Mouse (Mus musculus): ENCODE results near the gene Timm10.
"Not testable (repeated sequence)": the region's sequence is repeated elsewhere in the genome, so short reads cannot be mapped to it uniquely, and the experiment has no call there.

The Timm10 gene

DNA sequence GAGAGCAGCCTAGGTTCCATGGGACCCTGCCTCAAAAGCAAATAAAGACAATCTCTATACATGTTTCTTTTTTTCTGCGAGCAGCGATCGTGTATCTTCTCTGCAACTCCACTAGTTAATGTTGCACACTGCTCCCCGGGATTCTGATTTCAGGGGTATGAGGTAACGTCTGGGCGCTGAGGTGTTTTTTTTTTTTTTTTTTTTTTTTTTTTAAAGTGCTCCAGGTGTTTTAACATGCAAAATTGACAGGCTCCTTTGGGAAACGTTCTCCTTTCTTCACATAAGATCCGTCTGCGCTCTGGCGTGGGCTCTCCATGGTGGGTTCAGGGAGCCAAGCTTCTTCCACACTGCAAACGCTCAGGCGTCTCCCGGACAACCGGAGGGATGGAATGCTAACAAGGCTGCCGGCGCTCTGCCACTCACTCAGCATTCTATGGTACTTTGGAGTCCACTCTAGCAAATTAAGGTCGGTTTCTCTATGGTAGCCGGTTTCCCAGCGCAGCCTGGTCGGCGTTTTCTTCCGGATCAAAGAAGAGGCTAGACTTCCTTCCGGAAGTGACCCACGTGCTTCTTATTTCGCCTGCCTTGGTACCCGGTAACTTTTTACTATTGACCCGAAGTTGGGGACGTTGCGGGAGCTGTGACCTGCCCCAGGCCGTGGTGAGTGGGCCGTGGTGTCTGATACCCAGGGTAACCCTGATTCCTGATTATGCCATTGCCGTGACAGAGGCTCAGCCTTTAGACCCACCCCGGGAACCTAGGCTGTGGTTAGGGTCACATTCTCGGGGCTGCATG lies at the start of gene Timm10:
Timm10 (plus strand) TSS at position 510 of the 795 bp plus-strand sequence.
- peak; percentile 88 to 90 for DNase-seq

DNA sequence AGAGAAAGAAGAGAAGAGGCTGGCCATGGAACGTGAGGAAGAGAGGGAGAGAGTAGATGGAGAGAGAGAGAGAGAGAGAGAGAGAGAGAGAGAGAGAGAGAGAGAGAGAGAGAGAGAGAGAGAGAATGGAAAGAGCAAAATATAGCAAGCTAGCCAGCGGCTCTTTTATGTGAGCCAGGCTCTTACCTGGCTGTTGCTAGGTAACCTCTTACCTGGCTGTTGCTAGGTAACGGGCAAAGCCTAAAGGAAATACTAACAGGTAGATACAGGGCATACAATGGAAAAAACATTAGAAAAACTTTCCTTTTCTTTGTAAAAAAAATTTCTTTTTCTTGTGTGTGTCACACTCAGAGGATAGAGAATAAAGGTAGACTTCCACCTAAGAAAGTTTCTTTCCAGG lies 49.1 kb upstream of the Timm10 start:
- no peak for DNase-seq

DNA sequence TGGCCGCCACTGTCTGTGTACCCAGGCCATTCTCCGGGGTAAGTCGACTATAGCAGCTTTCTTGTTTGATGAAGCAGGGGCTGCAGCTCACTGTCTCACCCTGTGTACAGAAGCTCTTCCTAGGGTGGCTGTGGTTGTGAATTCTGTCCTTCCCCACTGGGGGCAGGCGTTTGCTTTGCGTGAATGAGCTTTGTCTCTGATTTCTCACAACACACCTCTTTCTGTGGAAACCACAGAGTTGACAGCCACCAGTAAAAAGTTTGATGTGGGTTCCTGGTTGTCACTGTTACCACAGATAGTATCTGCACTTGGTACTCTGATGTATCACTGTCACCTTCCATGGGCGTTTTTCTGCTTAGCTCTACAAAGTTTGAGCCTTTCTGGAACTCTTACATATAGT lies 47.6 kb upstream of the Timm10 start:
- DNase-seq: peak in 1 of 2 experiments; percentile 15

DNA sequence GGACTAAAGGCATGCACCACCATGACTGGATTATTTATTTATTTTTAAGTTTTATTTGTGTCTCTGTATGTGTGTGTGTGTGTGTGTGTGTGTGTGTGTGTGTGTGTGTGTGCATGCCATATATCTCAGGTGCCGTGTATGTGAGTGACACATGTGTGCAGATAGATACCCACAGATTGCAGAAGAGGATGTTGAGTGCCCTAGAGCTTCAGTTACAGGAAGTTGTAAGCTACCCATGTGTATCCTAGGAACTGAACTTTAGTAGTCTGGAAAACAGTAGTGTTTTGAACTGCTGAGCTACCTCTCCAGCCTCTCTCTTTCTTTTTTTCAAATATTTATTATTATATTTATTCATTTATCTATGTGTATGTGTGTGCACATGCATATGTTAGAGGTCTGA lies 43.5 kb upstream of the Timm10 start:
- no peak for DNase-seq

DNA sequence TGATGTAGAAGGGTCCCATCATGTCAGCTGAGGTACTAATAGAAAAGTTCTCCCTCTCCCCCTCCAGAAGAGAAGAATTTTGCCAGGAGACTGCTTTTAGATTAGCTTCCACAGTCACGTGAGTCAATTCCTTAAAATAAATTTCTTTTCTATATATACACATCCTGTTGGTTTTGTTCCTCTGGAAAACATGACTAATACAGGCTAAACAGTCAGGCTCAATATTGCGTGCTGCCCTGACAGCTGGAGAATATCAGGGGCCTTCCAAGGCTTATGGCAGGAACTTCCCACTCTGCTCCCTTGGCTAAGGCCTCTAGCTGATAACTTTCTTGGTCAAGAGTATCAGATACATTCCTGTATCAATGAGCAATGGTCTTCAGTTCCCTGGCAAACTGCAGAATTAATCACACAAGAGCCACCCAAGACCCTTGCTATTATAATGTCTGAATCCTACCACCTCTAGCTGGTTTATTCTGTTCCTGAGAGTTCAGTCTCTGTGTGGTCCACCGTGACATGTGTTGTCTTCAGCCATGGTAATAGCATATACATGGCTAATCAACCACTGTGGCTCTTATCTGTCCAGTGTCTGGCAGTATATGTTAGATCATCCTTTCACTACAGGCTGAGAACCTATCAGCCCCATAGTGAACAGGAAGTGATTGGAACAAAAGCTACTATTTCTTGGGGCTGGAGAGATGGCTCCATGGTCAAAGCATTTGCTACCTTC lies 42.8 kb upstream of the Timm10 start:
- no peak for DNase-seq

DNA sequence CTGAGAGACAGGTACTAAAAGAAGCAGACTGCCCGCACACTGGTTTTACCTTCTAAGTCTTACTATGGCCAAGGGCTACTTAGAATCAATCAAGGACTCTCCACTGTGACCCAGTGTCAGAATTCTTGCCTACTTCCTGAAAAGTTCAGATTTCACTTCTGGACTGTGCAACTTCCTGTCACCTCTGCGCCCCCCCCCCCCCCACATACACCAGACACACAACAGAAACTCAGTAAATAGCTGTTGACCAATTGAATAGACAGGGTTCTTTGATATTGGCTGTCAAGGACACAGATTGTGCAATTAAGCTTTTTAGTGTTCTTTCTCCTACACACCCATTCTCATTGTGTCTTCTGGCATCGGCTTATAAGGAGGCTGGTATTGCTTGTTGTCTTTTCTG lies 38.5 kb upstream of the Timm10 start:
- no peak for DNase-seq

DNA sequence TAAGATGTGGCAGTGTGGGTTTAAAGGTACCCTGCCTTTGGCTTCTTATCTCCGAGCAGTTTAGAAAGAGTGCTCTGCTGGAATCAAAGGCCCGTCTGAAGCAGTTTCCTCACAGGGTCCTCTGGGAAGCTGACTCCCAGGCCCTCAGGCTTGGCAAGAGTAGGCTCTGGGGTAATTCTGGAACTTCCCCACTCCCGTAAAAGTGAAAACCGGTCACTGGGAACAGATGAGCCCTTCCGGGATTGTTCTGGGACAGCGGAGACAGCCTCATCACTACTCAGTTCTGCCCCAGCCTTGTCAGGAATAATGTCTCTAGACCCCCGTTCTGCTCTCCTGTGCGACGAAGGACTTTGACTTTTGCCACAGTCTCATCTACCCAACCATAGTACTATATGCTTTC lies 36.4 kb upstream of the Timm10 start:
- DNase-seq: no peak

DNA sequence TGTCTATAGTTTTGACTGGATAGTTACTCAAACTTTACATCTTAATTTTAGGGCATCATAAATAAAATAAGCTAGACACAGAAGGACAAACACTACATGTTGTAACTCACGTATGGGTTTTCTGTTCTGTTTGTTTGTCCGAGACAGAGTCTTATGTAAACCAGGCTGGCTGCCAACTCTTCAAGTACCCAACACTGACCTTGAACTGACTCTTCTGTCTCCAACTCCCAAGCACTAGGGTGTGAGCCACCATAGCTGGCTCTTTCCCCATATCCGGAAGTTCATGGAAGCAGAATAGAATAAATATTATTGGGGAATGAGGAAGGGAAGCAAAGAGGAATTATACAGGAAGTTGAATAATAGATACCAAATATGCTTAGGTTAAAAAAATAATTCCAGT lies 34.3 kb upstream of the Timm10 start:
- no peak for DNase-seq

DNA sequence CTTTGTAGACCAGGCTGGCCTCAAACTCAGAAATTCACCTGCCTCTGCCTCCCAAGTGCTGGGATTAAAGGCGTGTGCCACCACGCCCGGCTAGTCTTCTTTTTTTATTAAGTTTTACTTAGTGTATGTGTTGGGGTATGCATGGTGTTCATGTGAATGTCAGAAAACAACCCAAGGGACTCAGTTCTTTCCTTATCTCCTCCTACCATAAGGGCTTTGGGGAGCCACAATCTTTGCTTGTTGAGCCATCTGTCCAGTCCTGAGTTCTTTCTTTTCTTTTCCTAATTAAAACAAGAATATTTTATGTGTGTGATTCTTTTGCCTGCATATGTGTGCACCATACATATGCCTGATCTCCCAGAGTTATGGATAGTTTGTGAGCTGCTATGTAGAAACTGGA lies 33.6 kb upstream of the Timm10 start:
- DNase-seq: no peak

DNA sequence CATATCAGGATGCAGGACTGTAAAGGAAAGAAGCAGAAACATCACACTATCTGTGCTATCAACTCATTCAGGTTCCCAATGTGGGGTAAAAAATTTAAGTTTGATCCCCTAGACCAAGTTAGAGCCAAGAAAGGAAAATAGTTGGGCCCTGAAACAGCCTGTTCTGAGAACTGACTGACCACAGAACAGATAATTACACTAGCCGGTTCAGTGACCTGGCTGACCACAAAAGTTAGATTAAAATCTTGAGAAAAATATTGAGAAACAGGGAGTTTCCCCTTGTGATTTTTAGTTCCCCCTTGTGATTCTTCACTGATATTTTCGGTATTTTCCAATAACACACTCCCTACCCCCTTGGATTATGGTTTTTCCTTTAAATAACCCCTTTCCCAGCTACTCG lies 32.9 kb upstream of the Timm10 start:
- no peak for DNase-seq

DNA sequence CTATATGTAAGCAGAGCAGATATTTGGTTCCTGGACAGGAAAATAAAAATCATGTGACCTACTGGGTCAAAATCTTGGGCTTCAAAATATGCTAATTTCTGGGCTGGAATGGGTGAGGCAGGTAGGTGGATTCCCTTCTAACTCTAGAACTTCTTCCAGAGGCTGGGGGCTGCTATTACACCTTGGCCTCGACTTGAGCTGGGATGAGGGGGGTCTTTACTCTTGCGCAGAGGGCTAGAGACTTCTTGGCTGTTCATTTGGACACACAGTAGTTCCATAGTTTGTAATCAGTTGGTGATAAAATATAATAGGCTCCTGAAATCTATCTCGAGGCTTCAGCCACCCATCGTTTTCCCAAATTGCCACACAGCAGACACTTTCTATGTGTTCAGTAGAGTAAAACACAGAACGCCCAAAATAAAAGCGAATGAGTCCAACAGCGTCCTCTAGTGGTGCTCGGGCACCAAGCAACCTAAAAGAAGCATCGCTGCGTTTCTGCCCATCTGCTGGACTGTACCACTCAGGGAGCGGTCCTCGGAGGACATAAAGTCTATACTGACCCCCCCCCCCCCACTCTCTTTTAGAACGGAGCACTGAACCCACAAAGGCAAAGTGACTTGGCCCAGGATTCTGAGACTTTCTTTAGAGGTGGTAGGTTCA lies 28.8 kb upstream of the Timm10 start:
- DNase-seq: peak; percentile 87 to 90

DNA sequence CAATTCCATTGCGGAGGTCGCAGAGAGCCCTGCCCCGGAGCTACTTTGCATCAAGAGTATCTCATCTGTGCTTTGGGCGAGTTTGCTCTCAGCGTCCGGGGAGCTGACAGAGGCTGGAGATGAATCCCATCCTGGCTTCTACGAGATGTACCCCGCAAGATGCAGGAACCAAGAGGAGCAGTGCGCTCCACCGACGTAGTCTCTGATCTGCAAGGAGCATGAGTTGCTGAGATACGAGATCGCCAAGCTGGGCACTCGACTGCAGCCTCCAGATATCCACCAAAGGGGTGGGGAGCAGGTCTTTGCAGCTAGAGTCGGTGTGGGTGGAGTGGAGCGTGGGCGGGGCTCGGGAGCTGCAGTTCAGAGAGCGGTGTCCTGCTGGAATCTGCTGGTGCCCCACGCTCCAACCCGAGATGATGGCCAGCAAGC lies 28.3 kb upstream of the Timm10 start, which contains the start of gene Ube2l6:
Ube2l6 (plus strand) TSS at position 336 of the 429 bp plus-strand sequence.
- DNase-seq: peak; percentile 75 to 82

DNA sequence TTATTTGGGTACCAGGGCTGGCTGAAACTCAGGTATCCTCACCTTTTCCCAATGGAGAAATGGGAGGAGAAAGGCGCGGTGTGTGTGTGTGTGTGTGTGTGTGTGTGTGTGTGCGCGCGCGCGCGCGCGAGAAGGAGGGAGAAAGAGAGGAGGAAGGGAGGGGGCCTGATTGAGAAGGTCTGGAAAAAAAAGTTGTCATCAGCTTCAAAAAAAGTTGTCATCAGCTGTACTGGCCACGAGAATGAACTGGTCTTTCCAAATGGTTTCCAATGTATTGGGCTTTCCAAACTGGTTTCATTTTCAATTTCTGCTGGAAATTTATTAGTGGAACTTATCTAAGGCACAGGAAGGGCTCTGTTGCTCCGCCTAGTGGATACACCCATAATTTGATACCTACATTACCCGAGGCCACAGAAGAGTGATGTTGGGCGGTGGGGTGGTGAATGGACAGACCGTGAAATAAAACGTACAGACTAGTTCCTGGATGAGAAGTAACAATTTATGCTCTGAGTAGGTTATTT lies 27.7 kb upstream of the Timm10 start:
- peak; percentile 81 to 83 for DNase-seq

DNA sequence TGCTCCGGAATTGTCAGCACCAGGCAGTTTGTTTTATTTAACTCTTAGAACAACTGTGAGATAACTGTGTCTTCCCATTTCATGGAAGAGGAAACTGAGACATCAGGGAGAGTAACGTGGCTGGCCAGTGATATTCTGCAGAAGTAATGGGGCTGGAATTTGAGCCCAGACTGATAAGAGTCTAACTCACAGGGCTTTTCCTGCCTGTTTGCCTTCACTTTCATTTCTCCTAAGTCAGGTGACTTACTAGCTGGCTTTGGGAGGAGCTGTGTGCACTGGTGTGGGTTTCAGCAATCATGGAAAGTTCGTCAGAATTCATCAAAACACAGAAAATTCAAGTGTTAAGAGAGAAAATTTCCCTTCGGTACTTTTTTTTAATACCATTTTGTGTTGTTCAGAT lies 26.5 kb upstream of the Timm10 start:
- no peak for DNase-seq

DNA sequence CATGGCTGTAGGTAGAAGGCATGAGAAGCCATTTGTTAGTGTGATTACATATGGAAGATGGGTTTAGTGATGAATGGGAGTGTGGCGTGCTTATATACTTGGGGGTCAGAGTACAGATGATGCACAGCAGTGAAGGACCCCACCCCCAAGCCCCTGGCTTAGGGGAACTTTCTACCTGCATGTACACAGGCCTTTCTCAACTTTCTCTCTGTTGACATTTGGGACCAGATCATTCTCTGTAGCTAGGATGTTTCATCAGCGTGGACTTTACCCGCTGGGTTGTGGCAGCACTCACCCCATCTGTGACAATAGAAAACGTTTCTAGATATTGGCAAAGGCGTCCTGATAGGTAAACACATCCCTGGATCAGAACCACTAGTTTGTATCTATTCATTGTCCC lies 25.6 kb upstream of the Timm10 start:
- not testable (repeated sequence) for DNase-seq

DNA sequence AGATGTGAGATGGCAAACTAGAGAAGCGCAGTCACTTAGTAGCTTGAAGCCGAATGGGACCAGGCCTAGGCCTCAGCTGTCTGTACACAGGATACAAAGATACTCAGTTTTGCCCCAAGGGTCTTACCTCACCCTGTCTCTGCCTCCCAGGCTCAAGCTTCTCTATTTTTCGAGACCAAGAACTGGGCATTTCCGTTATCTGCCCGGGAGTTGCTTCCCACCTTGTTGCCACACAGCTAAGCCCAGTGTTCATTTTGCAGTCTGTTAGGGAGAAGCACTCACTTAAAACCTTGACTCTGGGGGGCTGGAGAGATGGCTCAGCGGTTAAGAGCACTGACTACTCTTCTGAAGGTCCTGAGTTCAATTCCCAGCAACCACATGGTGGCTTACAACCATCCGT lies 22.8 kb upstream of the Timm10 start:
- DNase-seq: no peak

DNA sequence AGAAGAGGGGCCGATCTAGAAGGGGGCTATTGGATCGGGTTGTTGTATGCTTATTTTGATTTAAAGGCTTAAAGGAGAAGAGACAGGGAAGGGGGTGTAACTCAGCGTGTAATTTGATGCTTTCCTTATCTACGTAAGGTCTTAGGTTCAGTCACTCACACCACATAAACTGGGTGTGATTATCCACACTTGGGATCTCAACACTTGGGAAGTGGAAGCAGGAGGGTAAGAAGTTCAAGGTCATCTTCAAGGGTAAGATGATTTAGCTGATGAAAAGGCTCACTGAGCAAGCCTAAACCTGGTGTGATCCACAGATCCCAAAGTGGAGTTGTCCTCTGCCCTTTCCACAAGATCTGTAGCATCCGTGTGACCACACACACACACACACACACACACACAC lies 20.3 kb upstream of the Timm10 start:
- no peak for DNase-seq

DNA sequence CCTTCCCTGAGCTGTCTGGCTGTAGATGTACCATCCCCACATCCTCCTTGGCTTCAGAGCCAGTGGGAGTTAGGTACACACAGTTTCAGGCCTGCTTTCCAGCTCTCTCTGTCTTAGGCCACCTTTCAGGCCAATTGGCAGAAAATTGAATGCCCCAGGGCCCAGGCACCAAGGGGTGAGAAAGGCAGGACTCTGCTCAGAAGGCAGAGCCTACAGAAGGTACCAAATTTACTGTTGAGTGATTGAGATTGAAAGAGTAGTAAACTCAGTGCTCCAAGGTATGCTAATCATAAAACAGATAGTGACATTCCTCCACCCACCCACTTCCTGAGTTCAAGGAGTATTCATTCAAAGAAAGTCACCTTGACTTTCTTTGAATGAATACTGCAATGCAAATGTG lies 17.5 kb upstream of the Timm10 start:
- no peak for DNase-seq

DNA sequence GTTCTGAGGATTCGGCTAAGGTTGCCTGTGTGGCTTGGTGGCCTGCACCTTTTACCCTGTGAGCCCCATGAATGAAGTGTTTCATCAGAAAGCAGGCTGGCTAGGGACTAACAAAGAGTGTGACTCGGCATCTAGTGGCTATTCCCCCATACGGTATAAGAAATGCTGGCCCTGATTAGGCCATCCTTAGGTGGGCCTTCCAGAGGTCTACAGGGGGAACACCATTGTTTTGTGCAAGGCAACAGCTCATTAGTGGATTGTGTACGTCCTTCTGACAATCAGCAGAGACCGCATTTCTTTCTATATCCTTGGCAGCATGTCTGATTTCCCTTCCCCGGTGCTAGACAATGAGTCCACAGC lies 16.3 kb upstream of the Timm10 start:
- no peak for DNase-seq

DNA sequence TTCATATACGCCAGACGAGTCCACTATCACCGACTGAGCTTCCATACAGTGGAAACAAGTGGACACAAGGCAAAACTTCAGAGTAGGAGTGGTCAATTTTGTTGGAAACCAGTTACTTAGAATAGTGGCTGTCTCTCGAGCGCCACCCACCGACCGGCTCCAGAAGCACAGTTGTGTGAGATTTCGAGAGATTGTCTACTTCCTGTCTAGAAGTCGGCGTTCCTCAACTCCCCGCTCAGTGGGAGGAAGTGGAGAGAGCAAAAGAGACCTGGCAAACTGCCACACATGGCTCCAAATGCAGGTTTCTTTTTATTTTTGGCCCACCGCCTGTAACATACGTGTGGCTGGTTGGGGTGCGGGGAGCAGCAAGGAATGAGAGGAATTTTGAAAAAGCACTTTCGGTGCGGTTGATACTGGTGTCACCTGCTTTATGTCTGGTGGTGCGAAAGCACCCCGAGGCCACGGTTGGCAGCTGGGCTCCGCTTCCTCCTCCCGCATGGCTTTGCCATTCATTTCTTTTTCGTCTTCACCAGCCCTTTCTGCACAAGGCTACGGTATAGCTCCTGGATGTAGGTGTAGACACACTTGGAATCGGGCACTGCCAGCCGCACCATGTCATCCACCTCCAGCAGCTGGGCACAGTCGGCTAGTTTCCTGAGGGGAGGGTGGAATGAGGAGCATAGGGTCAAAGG lies 15.8 kb upstream of the Timm10 start:
- DNase-seq: peak; percentile 85 to 89

DNA sequence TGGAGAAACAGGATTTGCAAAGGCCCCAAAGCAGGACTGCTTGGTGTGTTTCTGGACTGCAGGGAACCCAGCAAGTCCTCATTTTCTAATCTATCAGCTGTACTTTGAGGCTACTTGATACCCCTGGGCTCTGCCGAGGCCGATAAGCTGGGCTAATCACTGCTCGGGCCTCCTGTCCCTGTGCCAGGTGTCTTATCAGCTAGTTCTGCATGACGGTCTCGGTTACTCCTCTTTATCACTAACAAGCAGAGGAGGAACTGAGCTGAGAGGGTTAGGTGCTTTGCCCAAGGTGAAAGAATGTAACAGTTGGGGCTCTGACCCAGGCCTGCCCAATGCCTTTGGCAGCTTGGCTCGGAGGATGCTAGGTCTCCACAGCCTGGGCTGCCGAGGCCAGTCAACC lies 14.9 kb upstream of the Timm10 start:
- DNase-seq: no peak

DNA sequence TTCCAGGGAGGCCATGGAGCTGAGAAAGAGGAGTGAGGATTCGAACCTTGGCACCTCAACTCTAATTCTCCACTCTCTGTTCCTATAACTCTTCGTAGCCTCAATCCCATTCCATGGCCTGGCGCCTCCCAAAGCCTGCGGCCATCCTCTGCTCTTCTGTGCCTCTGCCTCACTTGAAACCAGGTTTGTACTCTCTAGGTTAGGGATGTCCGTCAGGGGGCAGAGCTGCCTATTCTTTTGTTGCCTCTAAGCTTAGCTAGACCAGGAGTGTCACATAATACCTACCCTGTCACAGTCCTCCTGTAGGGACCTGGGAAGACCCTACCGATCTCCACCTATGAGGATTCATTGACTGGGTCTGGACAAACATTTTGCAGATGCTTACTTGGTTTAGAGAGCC lies 14.1 kb upstream of the Timm10 start:
- DNase-seq: no peak

DNA sequence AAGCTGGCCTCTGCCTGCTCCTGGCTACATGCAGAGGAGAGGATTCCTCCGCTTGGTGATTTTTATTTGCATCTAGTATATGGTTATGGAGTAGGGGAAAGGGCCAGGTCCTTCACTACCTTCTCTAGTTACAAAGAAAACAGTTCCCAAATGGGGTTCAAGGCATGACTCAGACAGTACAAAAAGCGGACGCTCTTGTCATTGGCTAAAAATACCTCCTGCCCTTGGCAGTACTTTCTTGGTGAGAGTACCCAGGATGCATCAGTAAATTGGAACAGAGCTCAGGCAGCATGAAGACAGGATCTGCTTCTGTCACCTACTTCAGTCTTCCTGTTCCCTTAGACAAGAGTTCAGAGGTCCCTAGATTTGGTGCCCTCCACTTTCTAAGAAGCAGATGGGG lies 6.9 kb upstream of the Timm10 start:
- no peak for DNase-seq
